Mouse (Mus musculus) layer of hippocampus, adult 8-10 months (tissue): Measurements from ENCODE around the gene Agtrap. TPM values are rescaled to one million over a fixed set of nuclear protein-coding genes. Genes with fewer than 3 reads are reported as not detected.
A peak's percentile ranks its signal among the peaks of the same experiment; 100 is the strongest.

Experiments used
- DNase-seq, 2 experiments: peaks; one replicate each; pipeline ENCODE4 v3.0.0; 2022; ENCODE audit warnings: low spot score in 2 of 2
- total RNA-seq, 4 experiments: library from RNA; stranded (reverse); gene quantifications; 2 replicates each; pipeline ENCODE4 v1.2.4; 2022

The Agtrap gene
- total RNA-seq, 4 experiments from 2014 or later: 7.0 to 12.8 (median 9.1) TPM

- no peak for DNase-seq
Observed at GRCm38 (mm10) chr4:148079212-148079611, 8.6 kb downstream of the Agtrap start.

- DNase-seq: no peak
Observed at GRCm38 (mm10) chr4:148075881-148076280, 11.9 kb downstream of the Agtrap start.

GRCm38 (mm10) chr4:148075259-148075658 is 12.6 kb downstream of the Agtrap start:
- DNase-seq: peak in 1 of 2 experiments; percentile 66

- DNase-seq: no peak
Observed at GRCm38 (mm10) chr4:148074521-148075189, 13.2 kb downstream of the Agtrap start.

- no peak for DNase-seq
Observed at GRCm38 (mm10) chr4:148071508-148071907, 16.3 kb downstream of the Agtrap start.

GRCm38 (mm10) chr4:148069602-148070218 is 18.1 kb downstream of the Agtrap start:
- DNase-seq: no peak

- DNase-seq: no peak
Observed at GRCm38 (mm10) chr4:148067346-148067745, 20.5 kb downstream of the Agtrap start.

- DNase-seq: no peak
Observed at GRCm38 (mm10) chr4:148066401-148066744, 21.5 kb downstream of the Agtrap start.

GRCm38 (mm10) chr4:148065702-148066400 is 22.0 kb downstream of the Agtrap start:
- DNase-seq: no peak

GRCm38 (mm10) chr4:148061086-148061480 is 26.7 kb downstream of the Agtrap start:
- no peak for DNase-seq

- DNase-seq: no peak
Observed at GRCm38 (mm10) chr4:148060120-148061085, 27.4 kb downstream of the Agtrap start.

- DNase-seq: peak in 1 of 2 experiments; percentile 65
Observed at GRCm38 (mm10) chr4:148058993-148059392, 28.8 kb downstream of the Agtrap start.

GRCm38 (mm10) chr4:148058218-148058819 is 29.5 kb downstream of the Agtrap start:
- DNase-seq: no peak

GRCm38 (mm10) chr4:148057661-148058209 is 30.1 kb downstream of the Agtrap start:
- DNase-seq: no peak

- no peak for DNase-seq
Observed at GRCm38 (mm10) chr4:148056801-148057200, 31.0 kb downstream of the Agtrap start.

- DNase-seq: no peak
Observed at GRCm38 (mm10) chr4:148056246-148056645, 31.6 kb downstream of the Agtrap start.

GRCm38 (mm10) chr4:148054961-148055695 is 32.7 kb downstream of the Agtrap start:
- no peak for DNase-seq

- DNase-seq: peak; percentile 81 to 82
Observed at GRCm38 (mm10) chr4:148053417-148053920, 34.4 kb downstream of the Agtrap start.

GRCm38 (mm10) chr4:148052976-148053375 is 34.9 kb downstream of the Agtrap start:
- DNase-seq: no peak

GRCm38 (mm10) chr4:148051886-148052285 is 35.9 kb downstream of the Agtrap start:
- no peak for DNase-seq
